Mouse (Mus musculus): ENCODE data around the gene Pgm3. TPM values are rescaled to one million over a fixed set of nuclear protein-coding genes. Genes with fewer than 3 reads are reported as not detected.

The Pgm3 gene
- polyA plus RNA-seq, 1 experiment from 2014 or later: 21.2 TPM

GRCm38 (mm10) chr9:86513733-86514132, 57.9 kb downstream of the Pgm3 start:
- Histone ChIP-seq H3K27me3 (ENCODE audit: control insufficient read depth, insufficient read depth, low read length) (no peaks in the 10 kb centered on the region), H3K4me1 (replicated peaks; ENCODE audit: control insufficient read depth, insufficient read depth) (no peaks in the 10 kb centered on the region), H3K4me2 (replicated peaks; ENCODE audit: low read depth) (no peak overlapping the region), H3K9ac (ENCODE audit: low read length) (no peak overlapping the region), H3K4me3 (ENCODE audit: low read depth, low read length) (no peak overlapping the region), H3K27ac (replicated peaks) (no peak overlapping the region), H3K9me3 (ENCODE audit: control insufficient read depth, low read length) (no peaks in the 10 kb centered on the region), H3K36me3 (ENCODE audit: control insufficient read depth, insufficient read depth, low read length) (peaks cover 21% of the 10 kb centered on the region)
- ATAC-seq (ENCODE audit: low FRiP score, low TSS enrichment): no peak
- DNase-seq (ENCODE audit: low spot score): no peak
- TF ChIP-seq EP300 (optimal IDR thresholded peaks at IDR 0.05) (no peak), CTCF (IDR thresholded peaks at IDR 0.05; ENCODE audit: low read depth) (no peak)
- 81% methylated on average over 5 of the region's 5 CpGs for WGBS

GRCm38 (mm10) chr9:86507437-86507836, 64.2 kb downstream of the Pgm3 start:
- TF ChIP-seq EP300 (optimal IDR thresholded peaks at IDR 0.05) (no peak), CTCF (IDR thresholded peaks at IDR 0.05; ENCODE audit: low read depth) (no peak)
- peaks cover 14% of the 10 kb centered on the region; the same call in 1 of the 2 replicates for H3K36me3 ChIP-seq (ENCODE audit: control insufficient read depth, insufficient read depth, low read length)
- no peak overlapping the region for H3K4me2 ChIP-seq (replicated peaks; ENCODE audit: low read depth)
- no peaks in the 10 kb centered on the region for H3K9me3 ChIP-seq (ENCODE audit: control insufficient read depth, low read length)
- H3K4me3 ChIP-seq (ENCODE audit: low read depth, low read length): no peak overlapping the region
- no peaks in the 10 kb centered on the region for H3K27me3 ChIP-seq (ENCODE audit: control insufficient read depth, insufficient read depth, low read length)
- no peak overlapping the region for H3K9ac ChIP-seq (ENCODE audit: low read length)
- no peak overlapping the region for H3K27ac ChIP-seq (replicated peaks)
- DNase-seq (ENCODE audit: low spot score) (no peak), ATAC-seq (ENCODE audit: low FRiP score, low TSS enrichment) (no peak)
- H3K4me1 ChIP-seq (replicated peaks; ENCODE audit: control insufficient read depth, insufficient read depth): no peaks in the 10 kb centered on the region
- 90% methylated on average over 4 of the region's 4 CpGs for WGBS

Other genes starting within 250 kb of the Pgm3 start
- 2.8 and 3.2 TPM in 2 replicates for gene Ube2cbp, start 106.9 kb downstream of the Pgm3 start, polyA plus RNA-seq (2015; fragmentation: Nextera tagmentation; extraction: Ambion mirVana)
- 6.7 and 7.2 TPM in 2 replicates for gene Dop1a, start 104.7 kb downstream of the Pgm3 start, polyA plus RNA-seq (2015; fragmentation: Nextera tagmentation; extraction: Ambion mirVana)
- gene Rwdd2a, start 149 bp upstream of the Pgm3 start, polyA plus RNA-seq (2015; fragmentation: Nextera tagmentation; extraction: Ambion mirVana): 1.7 and 1.8 TPM in 2 replicates
- gene Me1, start 124.1 kb upstream of the Pgm3 start, polyA plus RNA-seq (2015; fragmentation: Nextera tagmentation; extraction: Ambion mirVana): 171 and 189 TPM in 2 replicates
- 3.9 and 4.6 TPM in 2 replicates for gene Prss35, start 171.8 kb upstream of the Pgm3 start, polyA plus RNA-seq (2015; fragmentation: Nextera tagmentation; extraction: Ambion mirVana)